Mouse (Mus musculus) embryonic facial prominence, embryonic 12.5 days (tissue): ENCODE measurements around the gene Ccnd1. TPM values are rescaled to one million over a fixed set of nuclear protein-coding genes. Genes with fewer than 3 reads are reported as not detected.
"Not testable (repeated sequence)": the region's sequence is repeated elsewhere in the genome, so short reads cannot be mapped to it uniquely, and the experiment has no call there.

Source experiments
- ATAC-seq: fragments of 200-750 bp; cut with Nextera tagmentation; 2 replicates; pipeline ENCODE4 v1.8.0; 2017; ENCODE audit not compliant: insufficient number of reproducible peaks, insufficient read depth, low FRiP score, low TSS enrichment
- H3K27ac ChIP-seq: fragments of 300-500 bp; sonication (generic); 2 replicates; pipeline ENCODE4 v1.5.1; 2016; ENCODE audit warnings: mild to moderate bottlenecking
- H3K27me3 ChIP-seq: fragments of 300-500 bp; sonication (generic); 2 replicates; pipeline ENCODE4 v1.6.1; 2016; ENCODE audit warnings: mild to moderate bottlenecking, moderate library complexity
- H3K36me3 ChIP-seq: fragments of 300-500 bp; sonication (generic); 2 replicates; pipeline ENCODE4 v1.6.1; 2016; ENCODE audit warnings: mild to moderate bottlenecking
- H3K4me1 ChIP-seq: fragments of 300-500 bp; sonication (generic); 2 replicates; pipeline ENCODE4 v1.6.1; 2016
- H3K4me2 ChIP-seq: fragments of 300-500 bp; sonication (generic); replicated peaks from 2 replicates; pipeline ENCODE4 v1.6.1; 2016; ENCODE audit warnings: mild to moderate bottlenecking, moderate library complexity
- H3K4me3 ChIP-seq: fragments of 300-500 bp; sonication (generic); 2 replicates; pipeline ENCODE4 v1.5.1; 2016; ENCODE audit warnings: mild to moderate bottlenecking
- H3K9ac ChIP-seq: fragments of 300-500 bp; sonication (generic); 2 replicates; pipeline ENCODE4 v1.6.1; 2016; ENCODE audit warnings: mild to moderate bottlenecking, moderate library complexity
- H3K9me3 ChIP-seq: fragments of 300-500 bp; sonication (generic); 2 replicates; pipeline ENCODE4 v1.6.1; 2016; ENCODE audit warnings: mild to moderate bottlenecking, moderate library complexity
- WGBS: fragments of 180-500 bp; shearing (Covaris S2); methylation state at CpG from one replicate; pipeline ENCODE4 v1.1.7; 2016; 5-methylcytosine and 5-hydroxymethylcytosine counted together
- polyA plus RNA-seq: library from polyadenylated mRNA; unstranded; fragments of >200 nt; fragmentation: Nextera tagmentation; extraction: Ambion mirVana; gene quantifications from 2 replicates; pipeline ENCODE4 v1.2.1, GENCODE M21; 2016

The Ccnd1 gene
- polyA plus RNA-seq, 1 experiment from 2014 or later, result 156 TPM

DNA sequence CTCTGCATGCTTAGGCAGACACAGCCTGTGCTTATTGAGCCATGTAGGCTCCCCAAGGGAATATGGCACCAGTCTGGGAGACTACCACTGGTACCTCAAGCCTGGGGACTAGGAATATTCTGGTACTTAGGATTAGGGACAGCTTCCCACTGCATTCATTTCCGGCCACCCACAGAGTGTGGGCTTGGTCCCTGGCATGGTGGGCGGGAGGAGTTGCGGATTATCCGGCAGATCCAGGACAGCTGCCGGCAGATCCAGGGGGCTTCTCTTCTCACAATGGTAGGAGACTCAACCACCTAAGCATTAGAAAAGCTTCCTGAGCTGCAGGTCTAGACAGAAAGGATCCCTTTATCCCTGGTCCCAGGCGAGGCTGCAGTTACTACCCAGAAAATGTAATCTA is 41.2 kb downstream of the Ccnd1 start:
- Histone ChIP-seq H3K4me2 (0 out of 2 replicates have a peak overlapping the region, but pooled peaks have one; percentile 1), H3K4me1 (peaks cover 19% of the 10 kb centered on the region), H3K36me3 (no peaks in the 10 kb centered on the region), H3K4me3 (peak overlapping the region; percentile 42; the same call in 1 of the 2 replicates), H3K9ac (no peak overlapping the region), H3K27ac (no peak overlapping the region), H3K27me3 (peaks cover 67% of the 10 kb centered on the region), H3K9me3 (no peaks in the 10 kb centered on the region)
- no peak for ATAC-seq
- WGBS, result 27% methylated on average over 6 of the region's 6 CpGs

DNA sequence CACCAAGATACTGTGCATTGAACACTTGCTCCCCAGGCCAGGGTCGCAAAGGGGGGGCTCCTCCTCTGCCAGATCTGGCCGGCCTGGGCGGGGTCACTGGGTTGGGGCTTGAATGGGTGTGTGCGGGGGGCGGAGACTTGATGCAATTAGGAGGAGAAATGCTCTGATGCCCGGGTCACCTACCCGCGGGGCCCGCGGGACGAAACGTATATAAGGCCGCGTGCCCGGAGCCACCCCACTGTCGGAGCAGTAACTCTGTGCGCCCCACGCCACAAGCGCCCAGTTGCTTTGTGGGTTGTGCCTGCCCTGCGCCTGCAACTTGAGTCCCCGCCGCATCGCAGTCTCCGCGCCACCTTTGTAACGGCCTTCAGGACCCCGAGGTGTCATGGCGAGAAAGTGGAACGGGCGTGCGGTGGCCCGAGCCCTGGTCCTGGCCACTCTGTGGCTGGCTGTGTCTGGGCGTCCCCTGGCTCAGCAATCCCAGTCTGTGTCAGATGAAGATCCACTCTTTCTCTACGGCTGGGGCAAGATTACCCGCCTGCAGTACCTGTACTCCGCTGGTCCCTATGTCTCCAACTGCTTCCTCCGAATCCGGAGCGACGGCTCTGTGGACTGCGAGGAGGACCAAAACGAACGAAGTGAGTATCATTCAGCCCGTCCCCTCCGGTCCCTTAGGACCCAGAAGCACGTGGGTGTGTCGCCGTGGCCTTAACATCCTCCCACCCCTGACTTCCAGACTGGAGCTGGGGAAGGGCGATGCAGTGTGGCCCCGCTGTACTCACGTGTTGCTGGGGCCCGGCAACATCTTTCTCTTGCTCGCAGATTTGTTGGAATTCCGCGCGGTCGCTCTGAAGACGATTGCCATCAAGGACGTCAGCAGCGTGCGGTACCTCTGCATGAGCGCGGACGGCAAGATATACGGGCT is 43.2 kb downstream of the Ccnd1 start, which contains the start of gene Fgf15:
Gene Fgf15 (plus strand): TSS at position 238 of the 925 bp plus-strand sequence.
- Histone ChIP-seq H3K27ac (no peak within 1 kb of the TSS), H3K4me3 (peak within 1 kb of the TSS; percentile 42), H3K4me1 (peaks cover 19% of the 10 kb centered on the region), H3K27me3 (peaks cover 64% of the 10 kb centered on the region), H3K4me2 (peak within 1 kb of the TSS; percentile 82), H3K36me3 (no peaks in the 10 kb centered on the region), H3K9ac (peak within 1 kb of the TSS; percentile 47), H3K9me3 (no peaks in the 10 kb centered on the region)
- no peak for ATAC-seq
- under 1% methylated on average over 65 of the region's 65 CpGs for WGBS

DNA sequence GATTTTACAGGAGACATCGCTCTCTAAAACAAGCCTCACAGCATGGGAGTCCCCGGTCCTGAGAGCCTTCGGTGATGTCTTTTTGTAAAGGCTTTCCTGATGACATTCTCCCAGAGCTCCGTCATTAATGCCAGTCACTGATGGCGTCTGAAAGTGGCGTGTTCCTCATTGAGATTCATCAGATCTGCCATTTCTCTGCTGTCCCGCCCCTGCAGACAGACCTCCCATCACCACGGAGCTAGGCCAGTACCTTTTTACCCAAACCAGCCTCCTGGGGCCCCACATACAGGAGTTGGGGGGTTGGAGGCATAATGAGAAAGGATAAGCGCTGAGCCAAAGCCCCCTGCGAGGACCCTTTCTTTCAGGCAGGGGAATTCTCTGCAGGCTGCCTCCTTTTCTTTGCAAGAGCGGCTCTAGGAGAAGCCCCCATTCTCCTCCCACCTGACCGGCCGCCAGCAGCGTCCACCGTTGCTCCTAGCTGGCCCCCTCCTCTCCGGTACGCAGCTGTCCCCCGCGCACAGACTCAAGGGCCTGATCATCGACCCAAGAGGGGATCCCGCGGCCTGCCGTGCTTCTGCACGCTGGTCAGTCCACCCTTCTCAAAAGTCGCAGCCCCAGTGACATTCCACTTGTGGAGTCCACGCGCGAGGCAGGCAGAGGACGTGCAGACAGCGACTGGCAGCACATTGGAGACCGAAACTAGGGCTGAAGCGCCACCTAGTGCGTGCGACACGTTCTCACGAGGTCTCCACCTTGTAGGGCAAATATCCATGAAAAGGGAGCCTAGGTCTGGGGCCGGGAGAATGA is 44.2 kb downstream of the Ccnd1 start:
- no peak overlapping the region for H3K27ac ChIP-seq

DNA sequence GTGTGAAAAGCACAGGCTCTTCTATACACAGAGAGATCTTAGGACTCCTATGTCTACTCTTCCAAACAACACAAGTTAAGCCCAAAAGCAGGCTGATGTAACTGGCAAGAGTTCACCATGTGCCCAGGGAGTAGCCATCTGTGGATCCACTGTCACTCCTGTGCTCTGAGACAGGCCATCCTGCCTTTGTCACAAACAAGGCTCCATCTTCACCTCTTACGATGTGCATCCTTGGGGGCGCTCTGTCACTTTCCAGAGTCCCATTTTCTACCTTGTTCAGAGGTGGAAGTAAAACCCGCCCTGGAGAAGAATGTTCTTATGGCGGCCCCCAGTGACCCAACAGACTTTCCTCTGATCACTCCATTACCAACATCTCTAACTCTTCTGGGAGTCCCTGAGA is 45.0 kb downstream of the Ccnd1 start:
- Histone ChIP-seq H3K36me3 (no peaks in the 10 kb centered on the region), H3K27me3 (peaks cover 58% of the 10 kb centered on the region), H3K9me3 (no peaks in the 10 kb centered on the region), H3K4me1 (peaks cover 19% of the 10 kb centered on the region), H3K27ac (no peak overlapping the region), H3K4me2 (peak overlapping the region; percentile 82), H3K4me3 (0 out of 2 replicates have a peak overlapping the region, but pooled peaks have one; percentile 42), H3K9ac (no peak overlapping the region)
- ATAC-seq, result no peak
- WGBS, result under 1% methylated on average over 4 of the region's 4 CpGs

More for the DNA sequence above, 44.2 kb downstream of the Ccnd1 start:
- Histone ChIP-seq H3K4me1 (peaks cover 19% of the 10 kb centered on the region), H3K27me3 (peaks cover 63% of the 10 kb centered on the region), H3K9ac (peak overlapping the region; percentile 47; the same call in 1 of the 2 replicates), H3K4me2 (peak overlapping the region; percentile 82), H3K4me3 (peak overlapping the region; percentile 42), H3K9me3 (no peaks in the 10 kb centered on the region), H3K36me3 (no peaks in the 10 kb centered on the region)
- ATAC-seq, result peak; percentile 62
- WGBS, result under 1% methylated on average over 37 of the region's 37 CpGs

DNA sequence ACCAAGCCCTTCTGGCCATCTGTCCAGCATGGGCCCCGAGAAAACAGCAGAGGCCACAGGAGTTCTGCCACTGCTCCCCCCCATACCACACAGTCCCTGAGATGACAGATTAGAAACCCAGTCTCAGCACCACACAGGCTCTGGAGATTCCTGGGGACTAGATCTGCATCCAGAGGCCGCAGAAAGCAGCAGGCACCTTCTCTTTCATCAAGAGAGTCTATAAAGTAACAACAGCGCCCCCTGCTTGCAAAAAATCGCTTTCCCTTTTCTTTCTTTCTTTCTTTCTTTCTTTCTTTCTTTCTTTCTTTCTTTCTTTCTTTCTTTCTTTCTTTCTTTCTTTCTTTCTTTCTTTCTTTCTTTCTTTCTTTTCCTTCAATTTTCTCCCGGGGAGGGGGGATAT is 45.5 kb downstream of the Ccnd1 start:
- H3K4me3 ChIP-seq, result no peak overlapping the region
- no peak overlapping the region for H3K4me2 ChIP-seq
- H3K4me1 ChIP-seq, result peaks cover 19% of the 10 kb centered on the region
- H3K9me3 ChIP-seq, result no peaks in the 10 kb centered on the region
- no peaks in the 10 kb centered on the region for H3K36me3 ChIP-seq
- 6% methylated on average over 5 of the region's 5 CpGs for WGBS
- H3K27me3 ChIP-seq, result peaks cover 56% of the 10 kb centered on the region
- no peak overlapping the region for H3K9ac ChIP-seq
- no peak overlapping the region for H3K27ac ChIP-seq
- no peak for ATAC-seq

DNA sequence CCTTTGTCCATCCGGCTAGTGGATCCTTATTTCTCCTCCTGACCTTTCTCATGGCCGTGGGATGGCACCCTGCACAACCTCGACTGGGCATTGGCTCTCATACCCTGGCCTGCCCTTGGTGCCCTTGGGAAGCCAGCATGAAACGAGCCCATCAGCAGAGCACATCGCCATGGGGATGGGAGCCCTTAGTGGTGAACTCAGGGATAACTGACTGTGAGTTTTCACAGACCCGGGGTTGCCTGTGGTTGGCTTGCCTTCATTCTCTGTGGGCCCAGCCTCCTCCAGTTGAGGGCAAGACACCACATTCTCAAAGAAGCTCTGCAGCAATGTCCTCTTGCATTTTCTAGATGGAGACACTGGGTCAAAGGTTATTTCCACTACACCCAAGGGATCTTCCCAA is 47.4 kb downstream of the Ccnd1 start:
- ATAC-seq, result no peak
- H3K9ac ChIP-seq, result no peak overlapping the region
- peaks cover 19% of the 10 kb centered on the region for H3K4me1 ChIP-seq
- no peak overlapping the region for H3K4me2 ChIP-seq
- peaks cover 40% of the 10 kb centered on the region for H3K27me3 ChIP-seq
- H3K36me3 ChIP-seq, result no peaks in the 10 kb centered on the region
- no peak overlapping the region for H3K4me3 ChIP-seq
- H3K9me3 ChIP-seq, result no peaks in the 10 kb centered on the region
- 56% methylated on average over 6 of the region's 6 CpGs for WGBS
- H3K27ac ChIP-seq, result no peak overlapping the region

DNA sequence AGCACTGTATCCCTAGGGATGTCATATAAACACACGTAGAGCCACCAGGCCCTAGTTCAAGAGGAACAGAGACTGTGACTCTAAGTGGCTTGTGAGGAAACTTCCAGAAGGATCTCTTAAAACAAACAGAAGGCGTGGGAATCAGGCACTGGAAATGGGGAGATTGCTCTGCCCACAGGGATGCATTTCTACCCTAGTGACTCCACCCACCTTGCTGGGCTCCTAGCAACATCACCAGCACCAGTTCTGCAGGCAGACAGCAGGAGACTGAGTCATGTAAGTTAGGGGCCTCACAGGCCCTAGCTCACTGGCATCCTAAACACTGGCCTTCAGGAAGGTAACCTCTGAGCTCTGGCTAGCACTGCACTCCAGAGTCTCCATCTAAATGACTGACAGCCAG is 47.9 kb downstream of the Ccnd1 start:
- H3K4me3 ChIP-seq, result no peak overlapping the region
- no peak for ATAC-seq
- H3K9me3 ChIP-seq, result no peaks in the 10 kb centered on the region
- no peak overlapping the region for H3K27ac ChIP-seq
- peaks cover 35% of the 10 kb centered on the region for H3K27me3 ChIP-seq
- WGBS, result 68% methylated on average over 2 of the region's 2 CpGs
- peaks cover 19% of the 10 kb centered on the region for H3K4me1 ChIP-seq
- no peaks in the 10 kb centered on the region for H3K36me3 ChIP-seq
- no peak overlapping the region for H3K9ac ChIP-seq
- no peak overlapping the region for H3K4me2 ChIP-seq

DNA sequence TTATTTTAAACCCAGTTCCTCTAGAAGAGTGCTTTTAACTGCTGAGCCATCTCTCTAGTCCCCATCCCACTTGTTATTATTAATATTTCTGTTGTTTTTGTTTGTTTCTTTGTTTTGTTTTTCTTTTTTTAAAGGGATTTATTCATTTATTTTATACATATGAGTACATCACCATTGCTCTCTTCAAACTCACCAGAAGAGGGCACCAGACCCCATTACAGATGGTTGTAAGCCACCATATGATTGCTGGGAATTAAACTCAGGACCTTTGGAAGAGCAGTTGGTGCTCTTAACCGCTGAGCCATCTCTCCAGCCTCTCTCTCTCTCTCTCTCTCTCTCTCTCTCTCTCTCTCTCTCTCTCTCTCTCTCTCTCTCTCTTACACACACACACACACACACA is 49.1 kb downstream of the Ccnd1 start:
- not testable (repeated sequence) for H3K4me3 ChIP-seq, H3K36me3 ChIP-seq, H3K9ac ChIP-seq, H3K9me3 ChIP-seq, H3K4me2 ChIP-seq, H3K27ac ChIP-seq, H3K4me1 ChIP-seq, ATAC-seq
- 83% methylated on average over 1 of the region's 1 CpGs for WGBS
- peaks cover 23% of the 10 kb centered on the region for H3K27me3 ChIP-seq

DNA sequence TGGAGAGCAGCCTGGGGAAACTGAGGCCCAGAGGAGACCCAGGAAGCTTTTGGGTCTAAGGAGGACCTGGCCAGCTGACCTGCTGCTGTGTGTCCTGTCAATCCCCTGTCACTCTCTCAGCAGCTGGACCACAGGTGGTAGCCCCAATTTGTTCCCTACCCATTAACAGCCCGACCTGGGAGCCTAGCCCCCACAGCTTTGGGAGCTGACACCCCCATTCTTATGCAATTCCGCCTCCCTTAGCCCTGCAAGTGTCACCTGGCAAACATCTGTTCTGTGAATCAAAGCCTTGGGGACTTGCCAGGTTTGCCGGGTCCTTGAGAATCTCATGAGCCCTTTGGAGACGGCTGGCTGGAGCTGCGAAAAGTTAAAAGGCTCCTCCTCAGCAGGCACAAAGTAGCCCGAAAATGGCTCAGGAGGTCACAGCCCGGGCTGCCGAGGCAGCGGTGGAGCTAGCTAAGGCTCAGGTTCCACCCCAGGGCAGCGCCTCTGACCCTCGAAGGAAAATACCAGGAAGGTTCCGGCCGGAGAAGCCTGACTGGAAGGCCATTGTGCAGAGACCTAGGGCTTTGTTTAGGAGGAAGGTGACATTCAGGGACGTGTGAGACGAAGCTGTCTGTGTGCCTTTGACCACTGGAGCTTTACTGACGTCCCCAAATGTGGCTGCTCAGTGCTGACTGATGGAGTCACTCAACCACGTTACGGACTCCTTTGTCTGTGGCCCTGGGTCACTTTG is 51.0 kb downstream of the Ccnd1 start:
- Histone ChIP-seq H3K9me3 (no peaks in the 10 kb centered on the region), H3K36me3 (no peaks in the 10 kb centered on the region), H3K27ac (no peak overlapping the region), H3K4me3 (no peak overlapping the region), H3K4me2 (no peak overlapping the region), H3K9ac (no peak overlapping the region), H3K4me1 (no peaks in the 10 kb centered on the region), H3K27me3 (peaks cover 8% of the 10 kb centered on the region; the same call in 1 of the 2 replicates)
- WGBS, result 5% methylated on average over 18 of the region's 18 CpGs
- ATAC-seq, result no peak

DNA sequence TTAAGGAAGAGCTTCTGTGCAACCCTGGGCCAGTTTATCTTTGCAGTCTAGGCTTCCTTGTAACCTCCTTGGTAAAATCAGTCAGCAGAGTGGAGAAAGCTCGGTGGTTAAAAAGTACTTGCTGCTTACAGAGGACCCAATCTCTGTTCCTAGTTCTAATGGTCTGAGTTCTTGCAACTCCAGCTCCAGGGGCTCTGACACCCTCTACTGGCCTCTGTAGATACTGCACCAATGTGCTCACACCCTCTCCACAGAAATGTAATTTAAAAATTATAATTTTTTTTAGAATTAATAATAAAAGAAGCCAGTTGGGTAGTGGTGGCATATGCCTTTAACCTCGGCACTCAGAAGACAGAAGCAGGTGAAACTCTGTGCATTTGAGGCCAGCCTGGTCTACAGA is 52.1 kb downstream of the Ccnd1 start:
- Histone ChIP-seq H3K4me1 (no peaks in the 10 kb centered on the region; the same call in 1 of the 2 replicates), H3K27ac (no peak overlapping the region), H3K9ac (no peak overlapping the region), H3K9me3 (no peaks in the 10 kb centered on the region), H3K36me3 (no peaks in the 10 kb centered on the region), H3K4me2 (no peak overlapping the region), H3K27me3 (peaks cover 8% of the 10 kb centered on the region; the same call in 1 of the 2 replicates), H3K4me3 (no peak overlapping the region)
- WGBS, result 77% methylated on average over 2 of the region's 2 CpGs
- no peak for ATAC-seq

DNA sequence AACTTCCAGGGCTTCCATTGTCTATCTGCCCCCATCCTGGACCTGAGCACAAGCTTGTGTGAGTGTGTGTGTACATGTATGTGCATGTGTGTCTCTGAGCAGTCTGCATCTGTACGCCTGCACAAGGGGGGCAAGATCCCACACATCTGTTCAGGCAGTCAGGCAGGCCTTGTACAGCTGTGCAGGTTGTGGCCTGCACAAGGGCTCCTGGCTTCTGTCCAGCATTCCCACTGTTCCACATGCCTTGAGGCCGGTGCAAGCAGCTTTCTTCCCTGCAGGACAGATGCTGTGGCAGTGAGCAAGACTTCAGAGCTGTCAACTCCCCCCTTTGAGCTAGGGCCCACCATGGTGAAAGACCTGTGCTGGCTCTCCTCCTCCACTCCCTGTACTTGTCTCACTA is 56.6 kb downstream of the Ccnd1 start:
- H3K36me3 ChIP-seq, result no peaks in the 10 kb centered on the region
- no peaks in the 10 kb centered on the region for H3K27me3 ChIP-seq
- no peaks in the 10 kb centered on the region; the same call in 1 of the 2 replicates for H3K4me1 ChIP-seq
- ATAC-seq, result peak; percentile 58; the same call in 1 of the 2 replicates
- 17% methylated on average over 2 of the region's 2 CpGs for WGBS
- H3K9ac ChIP-seq, result no peak overlapping the region; the same call in 1 of the 2 replicates
- no peak overlapping the region for H3K27ac ChIP-seq
- H3K4me3 ChIP-seq, result no peak overlapping the region
- H3K9me3 ChIP-seq, result no peaks in the 10 kb centered on the region
- no peak overlapping the region for H3K4me2 ChIP-seq
